Mouse (Mus musculus): Measurements from ENCODE around the gene Scd4. TPM values are rescaled to one million over a fixed set of nuclear protein-coding genes. Genes with fewer than 3 reads are reported as not detected.
A peak's percentile ranks its signal among the peaks of the same experiment; 100 is the strongest.
"Not testable (repeated sequence)": the region's sequence is repeated elsewhere in the genome, so short reads cannot be mapped to it uniquely, and the experiment has no call there.

Scd4 gene
- polyA plus RNA-seq, 1 experiment from 2014 or later: 0.05 TPM

DNA sequence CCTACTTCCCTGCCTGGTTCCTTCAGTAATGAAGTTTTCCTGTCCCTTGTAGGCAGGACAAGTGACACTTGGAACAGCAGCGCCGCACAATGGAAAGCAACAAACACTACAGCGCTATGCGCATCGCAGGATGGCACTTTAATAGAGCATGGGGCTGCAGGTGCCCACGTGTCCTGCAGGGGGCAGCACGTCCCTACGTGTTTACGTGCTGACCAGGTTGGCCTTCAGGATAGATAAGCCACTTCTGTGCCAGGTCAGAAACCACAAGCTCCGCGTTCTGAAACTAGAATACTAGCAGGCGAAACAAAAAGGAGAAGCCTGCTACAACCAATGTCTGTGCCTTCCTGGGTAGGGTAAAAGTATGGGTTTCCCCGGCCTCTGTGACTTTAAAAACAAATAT is 30.6 kb downstream of the Scd4 start:
- Histone ChIP-seq H3K27me3 (no peaks in the 10 kb centered on the region), H3K4me2 (0 out of 2 replicates have a peak overlapping the region, but pooled peaks have one; percentile 4), H3K9me3 (replicated peaks) (no peaks in the 10 kb centered on the region), H3K4me1 (replicated peaks) (peaks cover 15% of the 10 kb centered on the region), H3K9ac (no peak overlapping the region), H3K4me3 (replicated peaks) (no peak overlapping the region), H3K36me3 (no peaks in the 10 kb centered on the region), H3K27ac (no peak overlapping the region)
- 11% methylated on average over 13 of the region's 13 CpGs for WGBS (ENCODE audit: insufficient replicate concordance)
- ATAC-seq (ENCODE audit: low read depth) (peak; percentile 47; the same call in 1 of the 2 replicates), DNase-seq (peak; percentile 70)

- Histone ChIP-seq H3K27ac (no peak overlapping the region), H3K4me2 (no peak overlapping the region), H3K4me3 (replicated peaks) (no peak overlapping the region), H3K9ac (no peak overlapping the region), H3K36me3 (no peaks in the 10 kb centered on the region), H3K9me3 (replicated peaks) (no peaks in the 10 kb centered on the region), H3K27me3 (no peaks in the 10 kb centered on the region), H3K4me1 (replicated peaks) (peaks cover 15% of the 10 kb centered on the region)
- ATAC-seq (ENCODE audit: low read depth) (no peak), DNase-seq (no peak)
- 75% methylated on average over 8 of the region's 8 CpGs for WGBS (ENCODE audit: insufficient replicate concordance)
These were observed 31.1 kb downstream of the Scd4 start for GRCm38 (mm10) chr19:44364029-44364428.

DNA sequence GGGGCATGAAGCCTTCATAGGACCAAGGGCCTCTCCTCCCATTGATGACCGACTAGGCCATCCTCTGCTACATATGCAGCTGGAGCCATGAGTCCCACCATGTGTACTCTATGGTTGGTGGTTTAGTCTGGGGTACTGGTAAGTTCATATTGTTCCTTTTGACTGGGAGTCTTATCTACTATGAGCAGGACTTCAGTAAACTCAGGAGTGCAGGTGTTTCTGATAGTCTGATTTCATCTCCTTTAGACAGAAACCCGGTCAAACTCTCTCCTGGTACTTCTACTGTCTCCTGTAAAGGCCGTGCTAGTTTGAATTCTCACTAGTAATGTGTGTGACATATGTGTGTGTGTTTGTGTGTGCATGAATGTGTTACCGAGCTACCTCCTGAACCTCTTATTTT is 32.8 kb downstream of the Scd4 start:
- H3K27ac ChIP-seq: no peak overlapping the region
- no peaks in the 10 kb centered on the region for H3K9me3 ChIP-seq (replicated peaks)
- ATAC-seq (ENCODE audit: low read depth): 0 out of 2 replicates have a peak, but pooled peaks have one; percentile 20

DNA sequence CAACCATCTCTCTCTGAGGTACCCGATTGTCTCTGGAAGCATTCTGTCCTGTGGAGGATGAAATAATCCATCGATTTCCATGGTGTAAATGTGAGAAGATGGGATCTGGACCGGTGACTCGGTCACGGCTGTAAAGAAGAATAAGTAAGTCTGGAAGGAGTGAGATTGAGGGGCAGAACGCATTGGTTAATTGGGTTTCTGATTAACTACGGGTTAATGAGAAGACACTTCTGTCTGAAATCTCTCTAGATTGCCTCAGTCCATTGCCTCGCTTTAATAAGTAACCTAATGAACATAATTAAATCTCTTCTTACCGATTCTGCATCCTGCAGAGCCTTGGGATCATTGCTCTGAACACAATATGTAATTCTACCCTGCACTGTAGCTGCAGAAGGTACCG is 34.2 kb downstream of the Scd4 start:
- H3K4me3 ChIP-seq (replicated peaks); H3K9me3 ChIP-seq (replicated peaks); H3K27ac ChIP-seq; H3K4me2 ChIP-seq; H3K36me3 ChIP-seq; DNase-seq; H3K27me3 ChIP-seq; H3K9ac ChIP-seq; ATAC-seq (ENCODE audit: low read depth): not testable (repeated sequence)
- H3K4me1 ChIP-seq (replicated peaks): peaks cover 15% of the 10 kb centered on the region
- WGBS (ENCODE audit: insufficient replicate concordance): 79% methylated on average over 10 of the region's 10 CpGs

More for the DNA sequence above, 32.8 kb downstream of the Scd4 start:
- Histone ChIP-seq H3K4me3 (replicated peaks) (no peak overlapping the region), H3K27me3 (no peaks in the 10 kb centered on the region), H3K9ac (no peak overlapping the region), H3K4me1 (replicated peaks) (peaks cover 15% of the 10 kb centered on the region), H3K36me3 (no peaks in the 10 kb centered on the region), H3K4me2 (no peak overlapping the region)
- DNase-seq: no peak
- whole genome bisulfite sequencing (ENCODE audit: insufficient replicate concordance): 49% methylated on average over 4 of the region's 4 CpGs

DNA sequence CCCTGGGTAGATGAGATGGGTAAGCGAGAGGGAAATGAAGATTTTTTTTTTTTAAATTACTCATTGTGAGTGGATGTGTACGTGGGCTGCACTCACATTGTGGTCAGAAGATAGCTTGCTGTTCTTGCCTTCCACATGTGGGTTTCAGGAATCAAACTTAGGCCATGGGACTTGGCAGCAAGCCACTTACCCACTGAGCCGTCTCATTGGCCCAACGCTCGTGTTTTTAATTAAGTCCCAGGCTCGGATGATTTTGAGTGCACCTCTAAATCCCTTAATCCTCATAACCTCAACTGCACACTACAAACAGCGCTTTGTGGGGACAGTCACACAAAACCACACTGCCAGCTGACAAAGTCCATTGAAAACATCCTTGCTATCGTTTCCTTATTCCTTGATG is 36.5 kb downstream of the Scd4 start:
- ATAC-seq (ENCODE audit: low read depth) (no peak), DNase-seq (no peak)
- H3K4me2 ChIP-seq: no peak overlapping the region
- no peaks in the 10 kb centered on the region for H3K9me3 ChIP-seq (replicated peaks)
- H3K9ac ChIP-seq: no peak overlapping the region
- no peak overlapping the region for H3K4me3 ChIP-seq (replicated peaks)
- no peak overlapping the region for H3K27ac ChIP-seq
- no peaks in the 10 kb centered on the region for H3K36me3 ChIP-seq
- WGBS (ENCODE audit: insufficient replicate concordance): 63% methylated on average over 8 of the region's 8 CpGs
- H3K27me3 ChIP-seq: 0 out of 2 replicates have a peak, but pooled peaks cover 5% of the 10 kb centered on the region
- H3K4me1 ChIP-seq (replicated peaks): peaks cover 8% of the 10 kb centered on the region

- Histone ChIP-seq H3K27me3 (0 out of 2 replicates have a peak, but pooled peaks cover 5% of the 10 kb centered on the region), H3K9ac (no peak overlapping the region), H3K9me3 (replicated peaks) (no peaks in the 10 kb centered on the region), H3K4me2 (no peak overlapping the region), H3K4me3 (replicated peaks) (no peak overlapping the region), H3K27ac (no peak overlapping the region), H3K36me3 (no peaks in the 10 kb centered on the region), H3K4me1 (replicated peaks) (peaks cover 8% of the 10 kb centered on the region)
- ATAC-seq (ENCODE audit: low read depth) (no peak), DNase-seq (no peak)
- 55% methylated on average over 5 of the region's 5 CpGs for whole genome bisulfite sequencing (ENCODE audit: insufficient replicate concordance)
These were observed 37.3 kb downstream of the Scd4 start for GRCm38 (mm10) chr19:44370231-44370630.

- WGBS (ENCODE audit: insufficient replicate concordance): 16% methylated on average over 6 of the region's 6 CpGs
- H3K36me3 ChIP-seq: no peaks in the 10 kb centered on the region
- no peaks in the 10 kb centered on the region for H3K9me3 ChIP-seq (replicated peaks)
- H3K27ac ChIP-seq: no peak overlapping the region
- no peak overlapping the region for H3K9ac ChIP-seq
- H3K4me3 ChIP-seq (replicated peaks): no peak overlapping the region
- peaks cover 11% of the 10 kb centered on the region for H3K4me1 ChIP-seq (replicated peaks)
- 0 out of 2 replicates have a peak, but pooled peaks cover 5% of the 10 kb centered on the region for H3K27me3 ChIP-seq
- ATAC-seq (ENCODE audit: low read depth) (peak; percentile 81), DNase-seq (peak; percentile 63)
- H3K4me2 ChIP-seq: no peak overlapping the region
These were observed 40.1 kb downstream of the Scd4 start for GRCm38 (mm10) chr19:44372969-44373368.

DNA sequence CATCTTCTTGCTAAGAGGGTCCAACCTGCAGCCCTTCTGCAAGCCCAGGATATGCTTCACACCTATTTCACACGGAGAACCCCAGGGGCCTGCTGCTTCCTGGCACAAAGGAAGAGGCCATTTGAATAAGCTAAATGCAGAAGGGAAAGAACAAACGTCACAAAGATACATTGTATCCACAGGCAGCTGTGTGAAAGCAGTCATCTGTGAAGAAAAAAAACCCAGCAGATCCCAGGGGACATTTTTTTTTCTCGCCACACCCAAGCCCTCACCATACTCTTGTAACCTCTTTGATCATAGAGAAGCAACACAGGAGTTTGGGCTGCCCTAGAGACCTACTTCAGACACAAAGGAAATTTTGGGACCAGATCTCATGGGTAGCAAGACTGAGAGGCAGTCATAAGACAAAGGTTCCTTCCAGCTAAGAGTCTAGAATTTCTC is 43.6 kb downstream of the Scd4 start:
- Histone ChIP-seq H3K4me2 (no peak overlapping the region), H3K9ac (no peak overlapping the region), H3K36me3 (no peaks in the 10 kb centered on the region), H3K4me1 (replicated peaks) (peaks cover 13% of the 10 kb centered on the region), H3K27ac (no peak overlapping the region), H3K4me3 (replicated peaks) (no peak overlapping the region), H3K9me3 (replicated peaks) (no peaks in the 10 kb centered on the region), H3K27me3 (0 out of 2 replicates have a peak, but pooled peaks cover 5% of the 10 kb centered on the region)
- no peak for ATAC-seq (ENCODE audit: low read depth)
- DNase-seq: no peak
- 23% methylated on average over 3 of the region's 3 CpGs for WGBS (ENCODE audit: insufficient replicate concordance)

- ATAC-seq (ENCODE audit: low read depth) (peak; percentile 69), DNase-seq (no peak)
- Histone ChIP-seq H3K27ac (no peak overlapping the region; the same call in 1 of the 2 replicates), H3K4me2 (no peak overlapping the region), H3K4me1 (replicated peaks) (peaks cover 13% of the 10 kb centered on the region), H3K4me3 (replicated peaks) (no peak overlapping the region), H3K36me3 (no peaks in the 10 kb centered on the region), H3K9ac (no peak overlapping the region), H3K27me3 (no peaks in the 10 kb centered on the region), H3K9me3 (replicated peaks) (no peaks in the 10 kb centered on the region)
- WGBS (ENCODE audit: insufficient replicate concordance): 35% methylated on average over 5 of the region's 5 CpGs
These were observed 44.9 kb downstream of the Scd4 start for GRCm38 (mm10) chr19:44377629-44378375.

DNA sequence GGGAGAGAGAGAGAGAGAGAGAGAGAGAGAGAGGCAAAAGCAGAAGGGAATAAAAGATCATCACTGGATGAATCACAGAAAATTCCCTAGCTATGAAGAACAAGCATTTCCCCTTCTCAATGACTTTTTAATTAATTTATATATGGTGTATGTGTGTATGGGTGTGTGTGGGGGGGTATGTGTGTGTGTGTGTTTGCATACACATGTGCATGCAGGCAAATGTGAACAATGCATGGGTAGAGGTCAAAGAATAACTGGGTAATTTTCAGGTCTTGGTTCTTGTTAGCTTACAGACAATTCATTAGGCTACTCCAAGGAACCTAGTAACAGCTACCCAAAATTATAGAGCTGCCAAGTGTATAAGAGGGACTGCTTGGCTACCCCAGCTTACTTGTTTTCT is 46.2 kb downstream of the Scd4 start:
- Histone ChIP-seq H3K36me3 (no peaks in the 10 kb centered on the region), H3K4me1 (replicated peaks) (peaks cover 13% of the 10 kb centered on the region), H3K9me3 (replicated peaks) (no peaks in the 10 kb centered on the region), H3K4me3 (replicated peaks) (no peak overlapping the region), H3K27ac (no peak overlapping the region), H3K9ac (no peak overlapping the region), H3K4me2 (no peak overlapping the region), H3K27me3 (no peaks in the 10 kb centered on the region)
- DNase-seq (no peak), ATAC-seq (ENCODE audit: low read depth) (no peak)

GRCm38 (mm10) chr19:44380065-44380464 is 47.2 kb downstream of the Scd4 start:
- Histone ChIP-seq H3K27ac (no peak overlapping the region), H3K4me1 (replicated peaks) (peaks cover 22% of the 10 kb centered on the region), H3K36me3 (no peaks in the 10 kb centered on the region), H3K9me3 (replicated peaks) (no peaks in the 10 kb centered on the region), H3K4me3 (replicated peaks) (no peak overlapping the region), H3K4me2 (no peak overlapping the region), H3K27me3 (no peaks in the 10 kb centered on the region), H3K9ac (no peak overlapping the region)
- ATAC-seq (ENCODE audit: low read depth) (no peak), DNase-seq (no peak)
- 68% methylated on average over 4 of the region's 4 CpGs for WGBS (ENCODE audit: insufficient replicate concordance)

Data from liver, embryonic 13.5 days (tissue).